Mouse (Mus musculus) neural tube, embryonic 14.5 days (tissue): ENCODE measurements around the gene Golm1. TPM values are rescaled to one million over a fixed set of nuclear protein-coding genes. Genes with fewer than 3 reads are reported as not detected.
"Not testable (repeated sequence)": the region's sequence is repeated elsewhere in the genome, so short reads cannot be mapped to it uniquely, and the experiment has no call there.

Experiments used
- ATAC-seq: fragments of 200-750 bp; cut with Nextera tagmentation; 2 replicates; pipeline ENCODE4 v1.8.0; 2017; ENCODE audit warnings: low read depth, mild to moderate bottlenecking, moderate TSS enrichment, moderate library complexity
- H3K27ac ChIP-seq: fragments of 300-500 bp; sonication (generic); 2 replicates; pipeline ENCODE4 v1.5.1; 2014; ENCODE audit warnings: low read depth, mild to moderate bottlenecking, control low read depth, low read length, moderate library complexity, mixed read lengths
- H3K27me3 ChIP-seq: fragments of 300-500 bp; sonication (generic); 2 replicates; pipeline ENCODE4 v1.6.1; 2014; ENCODE audit warnings: low read length; ENCODE audit not compliant: control insufficient read depth, insufficient read depth
- H3K36me3 ChIP-seq: fragments of 300-500 bp; sonication (generic); 2 replicates; pipeline ENCODE4 v1.6.1; 2014; ENCODE audit warnings: low read length, mixed read lengths; ENCODE audit not compliant: control insufficient read depth, insufficient read depth
- H3K4me1 ChIP-seq: fragments of 300-500 bp; sonication (generic); 2 replicates; pipeline ENCODE4 v1.6.1; 2014; ENCODE audit warnings: low read length; ENCODE audit not compliant: control insufficient read depth, insufficient read depth
- H3K4me2 ChIP-seq: fragments of 300-500 bp; sonication (generic); 2 replicates; pipeline ENCODE4 v1.6.1; 2014; ENCODE audit warnings: mild to moderate bottlenecking, low read depth, low read length, control low read depth
- H3K4me3 ChIP-seq: fragments of 300-500 bp; sonication (generic); 2 replicates; pipeline ENCODE4 v1.5.1; 2014; ENCODE audit warnings: low read depth, low read length, control low read depth, mixed read lengths
- H3K9ac ChIP-seq: fragments of 300-500 bp; sonication (generic); replicated peaks from 2 replicates; pipeline ENCODE4 v1.6.1; 2014; ENCODE audit warnings: low read depth, mild to moderate bottlenecking, control low read depth, low read length, mixed read lengths
- H3K9me3 ChIP-seq: fragments of 300-500 bp; sonication (generic); 2 replicates; pipeline ENCODE4 v1.6.1; 2016; ENCODE audit warnings: low read length; ENCODE audit not compliant: control insufficient read depth
- WGBS: fragments of 180-500 bp; shearing (Covaris S2); extraction: QIAGEN DNeasy Blood & Tissue Kit; methylation state at CpG from one replicate; pipeline ENCODE4 v1.1.7; 2014; 5-methylcytosine and 5-hydroxymethylcytosine counted together
- polyA plus RNA-seq: library from polyadenylated mRNA; unstranded; fragments of >200 nt; fragmentation: Nextera tagmentation; extraction: Ambion mirVana; gene quantifications from 2 replicates; pipeline ENCODE4 v1.2.1, GENCODE M21; 2014

The Golm1 gene
- polyA plus RNA-seq, 1 experiment from 2014 or later, result 21.4 TPM

GRCm38 (mm10) chr13:59700137-59700536 is 24.5 kb upstream of the Golm1 start:
- not testable (repeated sequence) for H3K4me3 ChIP-seq, ATAC-seq, H3K4me2 ChIP-seq, H3K27me3 ChIP-seq, H3K9ac ChIP-seq, H3K36me3 ChIP-seq, H3K9me3 ChIP-seq, H3K27ac ChIP-seq, H3K4me1 ChIP-seq
- 81% methylated on average over 1 of the region's 1 CpGs for WGBS

- H3K27me3 ChIP-seq, result no peaks in the 10 kb centered on the region
- no peaks in the 10 kb centered on the region for H3K9me3 ChIP-seq
- H3K27ac ChIP-seq, result no peak overlapping the region
- WGBS, result 91% methylated on average over 8 of the region's 8 CpGs
- H3K9ac ChIP-seq, result no peak overlapping the region
- H3K4me2 ChIP-seq, result no peak overlapping the region
- H3K4me3 ChIP-seq, result no peak overlapping the region
- H3K36me3 ChIP-seq, result no peaks in the 10 kb centered on the region
- ATAC-seq, result no peak
- H3K4me1 ChIP-seq, result no peaks in the 10 kb centered on the region
Observed at GRCm38 (mm10) chr13:59699131-59699530, 23.5 kb upstream of the Golm1 start.

- Histone ChIP-seq H3K4me1 (no peaks in the 10 kb centered on the region), H3K4me3 (no peak overlapping the region), H3K27ac (no peak overlapping the region), H3K9me3 (no peaks in the 10 kb centered on the region), H3K27me3 (no peaks in the 10 kb centered on the region), H3K36me3 (no peaks in the 10 kb centered on the region), H3K4me2 (no peak overlapping the region), H3K9ac (no peak overlapping the region)
- ATAC-seq, result no peak
- 91% methylated on average over 7 of the region's 7 CpGs for WGBS
Observed at GRCm38 (mm10) chr13:59695781-59696180, 20.2 kb upstream of the Golm1 start.

GRCm38 (mm10) chr13:59694008-59694407 is 18.4 kb upstream of the Golm1 start, which contains the start of gene 4921517D22Rik:
4921517D22Rik (minus strand) TSS chr13:59694108.
- Histone ChIP-seq H3K4me3 (no peak within 1 kb of the TSS), H3K27me3 (no peaks in the 10 kb centered on the region), H3K36me3 (no peaks in the 10 kb centered on the region), H3K4me2 (no peak within 1 kb of the TSS), H3K4me1 (no peaks in the 10 kb centered on the region), H3K27ac (no peak within 1 kb of the TSS), H3K9ac (no peak within 1 kb of the TSS), H3K9me3 (no peaks in the 10 kb centered on the region)
- WGBS, result 91% methylated on average over 3 of the region's 3 CpGs
- ATAC-seq, result no peak

- Histone ChIP-seq H3K9ac (no peak overlapping the region), H3K27ac (no peak overlapping the region), H3K9me3 (no peaks in the 10 kb centered on the region), H3K4me1 (no peaks in the 10 kb centered on the region), H3K4me3 (no peak overlapping the region), H3K4me2 (no peak overlapping the region), H3K27me3 (no peaks in the 10 kb centered on the region), H3K36me3 (no peaks in the 10 kb centered on the region)
- WGBS, result 16% methylated on average over 10 of the region's 10 CpGs
- ATAC-seq, result no peak
Observed at GRCm38 (mm10) chr13:59691478-59691877, 15.9 kb upstream of the Golm1 start.

GRCm38 (mm10) chr13:59690576-59690975 is 15.0 kb upstream of the Golm1 start:
- Histone ChIP-seq H3K4me2 (no peak overlapping the region), H3K4me3 (no peak overlapping the region), H3K36me3 (no peaks in the 10 kb centered on the region), H3K27me3 (no peaks in the 10 kb centered on the region), H3K27ac (no peak overlapping the region), H3K9me3 (no peaks in the 10 kb centered on the region), H3K9ac (no peak overlapping the region), H3K4me1 (no peaks in the 10 kb centered on the region)
- no peak for ATAC-seq
- WGBS, result 81% methylated on average over 7 of the region's 7 CpGs

- no peak overlapping the region for H3K4me3 ChIP-seq
- H3K27ac ChIP-seq, result no peak overlapping the region
- ATAC-seq, result no peak
- no peaks in the 10 kb centered on the region for H3K27me3 ChIP-seq
- no peaks in the 10 kb centered on the region for H3K9me3 ChIP-seq
- no peaks in the 10 kb centered on the region for H3K4me1 ChIP-seq
- WGBS, result 90% methylated on average over 3 of the region's 3 CpGs
- no peak overlapping the region for H3K9ac ChIP-seq
- no peaks in the 10 kb centered on the region for H3K36me3 ChIP-seq
- H3K4me2 ChIP-seq, result no peak overlapping the region
Observed at GRCm38 (mm10) chr13:59689843-59690242, 14.2 kb upstream of the Golm1 start.

- WGBS, result 94% methylated on average over 9 of the region's 9 CpGs
- H3K27ac ChIP-seq, result no peak overlapping the region
- H3K4me2 ChIP-seq, result no peak overlapping the region
- no peak overlapping the region for H3K4me3 ChIP-seq
- H3K27me3 ChIP-seq, result no peaks in the 10 kb centered on the region
- H3K9ac ChIP-seq, result no peak overlapping the region
- no peak for ATAC-seq
- no peaks in the 10 kb centered on the region for H3K4me1 ChIP-seq
- no peaks in the 10 kb centered on the region for H3K36me3 ChIP-seq
- no peaks in the 10 kb centered on the region for H3K9me3 ChIP-seq
Observed at GRCm38 (mm10) chr13:59689313-59689712, 13.7 kb upstream of the Golm1 start.

- Histone ChIP-seq H3K9me3 (no peaks in the 10 kb centered on the region), H3K27me3 (no peaks in the 10 kb centered on the region), H3K4me3 (no peak overlapping the region), H3K27ac (no peak overlapping the region), H3K9ac (no peak overlapping the region), H3K4me1 (no peaks in the 10 kb centered on the region), H3K4me2 (no peak overlapping the region), H3K36me3 (no peaks in the 10 kb centered on the region)
- no peak for ATAC-seq
- WGBS, result 74% methylated on average over 13 of the region's 13 CpGs
Observed at GRCm38 (mm10) chr13:59688338-59688770, 12.7 kb upstream of the Golm1 start.

GRCm38 (mm10) chr13:59685236-59685635 is 9.6 kb upstream of the Golm1 start:
- Histone ChIP-seq H3K4me3 (no peak overlapping the region), H3K4me2 (no peak overlapping the region), H3K4me1 (no peaks in the 10 kb centered on the region), H3K27me3 (no peaks in the 10 kb centered on the region), H3K36me3 (no peaks in the 10 kb centered on the region), H3K27ac (no peak overlapping the region), H3K9ac (no peak overlapping the region), H3K9me3 (no peaks in the 10 kb centered on the region)
- 81% methylated on average over 3 of the region's 3 CpGs for WGBS
- ATAC-seq, result no peak
